Mouse (Mus musculus) spleen, postnatal 14 days (tissue): ENCODE results near the gene Mrpl58.
A peak's percentile ranks its signal among the peaks of the same experiment; 100 is the strongest.

Experiments used
- DNase-seq, 2 experiments: peaks; one replicate each; pipeline ENCODE4 v3.0.0; 2021 to 2022; ENCODE audit warnings: low spot score in 2 of 2

Mrpl58 gene

DNA sequence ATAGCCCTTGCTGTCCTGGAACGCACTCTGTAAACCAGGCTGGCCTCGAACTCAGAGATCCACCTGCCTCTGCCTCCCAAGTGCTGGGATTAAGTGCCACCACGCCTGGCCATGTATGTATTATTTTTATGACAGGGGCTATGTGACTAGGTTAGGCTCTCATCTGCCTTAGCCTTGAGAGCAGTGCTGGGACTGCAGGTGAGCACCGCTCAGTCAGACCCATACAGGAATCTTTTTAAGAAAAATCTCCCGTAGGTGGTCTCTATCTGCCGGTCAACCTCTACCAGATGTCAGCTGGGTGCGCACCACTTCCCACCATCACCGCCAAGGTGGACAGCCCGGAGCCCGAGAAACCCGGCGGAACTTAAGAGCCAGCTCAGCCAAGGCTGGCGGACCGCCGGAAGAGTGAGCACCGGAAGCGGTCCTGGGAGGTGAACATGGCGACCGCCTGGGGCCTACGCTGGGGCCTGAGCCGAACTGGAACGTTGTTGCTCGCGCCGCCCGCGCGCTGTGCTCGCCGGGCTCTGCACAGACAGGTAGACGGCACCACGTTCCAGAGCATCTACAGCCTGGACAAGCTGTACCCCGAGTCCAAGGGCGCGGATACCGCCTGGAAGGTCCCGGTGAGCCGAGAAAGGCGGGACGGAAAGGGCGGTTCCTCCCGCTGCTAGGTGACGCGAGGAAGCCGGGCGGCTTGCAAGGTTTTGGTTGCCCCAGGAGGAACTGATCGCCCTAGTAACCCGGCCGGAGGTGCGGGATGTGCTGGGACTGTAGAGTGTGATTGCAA, at the start of gene Mrpl58:
Gene Mrpl58 (plus strand): TSS at position 415 of the 787 bp plus-strand sequence.
- DNase-seq, result peak; percentile 63 to 78

DNA sequence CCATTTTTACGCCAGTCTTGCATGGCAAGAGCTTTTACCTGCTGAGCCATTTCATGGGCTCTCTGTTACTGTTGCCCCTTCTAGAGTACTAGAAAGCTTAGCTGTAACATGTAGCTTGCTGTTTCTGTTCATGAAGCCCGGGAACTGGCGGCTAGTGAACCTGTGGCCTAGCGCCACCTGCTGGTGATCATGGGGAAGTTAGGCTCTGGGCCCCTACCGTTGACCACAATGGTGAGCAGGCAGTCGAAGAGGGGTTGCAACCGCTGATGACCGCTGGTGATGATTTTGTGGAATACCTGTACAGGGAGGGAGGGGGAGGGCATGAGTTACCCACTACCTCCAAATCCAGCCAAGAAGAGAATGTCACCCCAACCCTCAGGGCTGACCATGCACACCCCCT, 49.4 kb upstream of the Mrpl58 start:
- peak in 1 of 2 experiments; percentile 56 for DNase-seq

DNA sequence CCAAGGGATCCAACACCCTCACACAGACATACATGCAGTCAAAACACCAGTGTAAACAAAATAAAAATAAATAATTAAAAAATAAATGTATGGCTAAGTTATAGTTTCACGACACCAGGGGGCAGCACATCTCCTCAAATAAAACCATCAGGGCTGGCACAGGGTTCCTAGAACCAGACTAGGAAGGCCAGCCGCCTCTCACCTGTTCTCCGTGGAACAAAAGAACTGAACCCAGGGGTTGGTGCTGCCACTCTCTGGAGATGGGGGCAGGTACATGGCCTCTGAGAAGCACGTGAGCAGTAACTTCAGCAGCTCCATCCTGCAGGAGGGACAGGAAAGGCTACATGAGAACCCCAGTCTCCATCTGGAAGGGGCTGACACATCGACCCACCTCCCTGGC, 45.1 kb upstream of the Mrpl58 start:
- peak in 1 of 2 experiments; percentile 58 for DNase-seq

DNA sequence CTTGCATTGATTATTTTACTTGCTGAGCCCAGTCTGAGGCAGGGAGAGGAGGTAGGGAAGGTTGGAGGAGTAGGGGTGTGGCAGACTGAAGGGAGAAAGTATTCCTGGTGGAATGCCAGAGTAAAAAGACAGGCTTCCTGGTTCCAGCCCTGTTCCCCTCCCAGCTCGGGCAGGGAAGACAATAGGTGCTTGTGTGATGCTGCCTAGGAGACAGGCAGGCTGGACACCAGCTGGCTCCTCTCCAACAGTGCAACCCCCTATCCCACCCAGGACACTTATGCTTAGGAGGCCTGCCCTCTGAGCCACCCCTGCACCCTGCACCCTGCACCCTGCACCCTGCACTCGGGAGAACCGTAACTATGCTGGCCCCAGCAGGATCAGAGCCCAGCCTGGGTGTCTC, 44.3 kb upstream of the Mrpl58 start:
- no peak for DNase-seq

DNA sequence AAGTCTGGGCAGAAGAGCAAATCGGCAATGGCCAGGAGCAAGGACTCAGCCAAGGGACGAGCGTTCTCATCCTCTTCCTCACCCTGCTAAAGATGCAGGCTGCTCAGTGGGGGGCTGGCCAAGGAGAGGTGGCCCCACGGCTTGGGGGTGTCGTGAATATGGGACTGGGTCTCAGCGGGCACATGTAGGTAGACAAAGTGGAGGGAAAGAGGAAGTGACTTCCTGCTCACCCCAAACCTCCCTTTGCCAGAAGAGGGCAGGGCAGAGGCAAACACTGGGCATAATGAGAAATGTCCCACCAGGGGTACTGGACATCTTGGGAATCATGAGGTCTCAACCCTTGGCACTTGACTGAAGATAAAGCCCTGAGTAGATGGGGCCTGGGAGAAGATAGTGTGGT, 43.8 kb upstream of the Mrpl58 start:
- DNase-seq, result no peak

DNA sequence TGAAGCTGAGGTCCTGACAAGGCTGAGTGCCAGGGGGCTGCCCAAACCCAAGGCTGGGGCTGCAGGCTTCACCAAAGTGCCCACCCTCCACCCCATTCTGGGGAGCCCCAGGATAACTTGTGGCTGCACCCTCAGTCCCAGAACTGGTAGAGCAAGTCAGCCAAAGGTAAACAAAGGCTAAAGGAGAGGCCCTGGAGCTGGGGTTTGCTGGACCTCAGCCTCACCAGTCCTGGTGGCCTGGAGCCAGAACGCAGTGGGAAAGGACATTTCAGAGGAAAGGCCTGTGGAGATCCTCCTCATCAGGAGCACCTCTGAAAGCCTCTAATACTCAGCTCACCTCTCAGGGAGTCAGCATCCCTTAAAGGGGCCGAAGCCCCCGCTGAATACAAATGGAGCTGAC, 39.4 kb upstream of the Mrpl58 start:
- no peak for DNase-seq

DNA sequence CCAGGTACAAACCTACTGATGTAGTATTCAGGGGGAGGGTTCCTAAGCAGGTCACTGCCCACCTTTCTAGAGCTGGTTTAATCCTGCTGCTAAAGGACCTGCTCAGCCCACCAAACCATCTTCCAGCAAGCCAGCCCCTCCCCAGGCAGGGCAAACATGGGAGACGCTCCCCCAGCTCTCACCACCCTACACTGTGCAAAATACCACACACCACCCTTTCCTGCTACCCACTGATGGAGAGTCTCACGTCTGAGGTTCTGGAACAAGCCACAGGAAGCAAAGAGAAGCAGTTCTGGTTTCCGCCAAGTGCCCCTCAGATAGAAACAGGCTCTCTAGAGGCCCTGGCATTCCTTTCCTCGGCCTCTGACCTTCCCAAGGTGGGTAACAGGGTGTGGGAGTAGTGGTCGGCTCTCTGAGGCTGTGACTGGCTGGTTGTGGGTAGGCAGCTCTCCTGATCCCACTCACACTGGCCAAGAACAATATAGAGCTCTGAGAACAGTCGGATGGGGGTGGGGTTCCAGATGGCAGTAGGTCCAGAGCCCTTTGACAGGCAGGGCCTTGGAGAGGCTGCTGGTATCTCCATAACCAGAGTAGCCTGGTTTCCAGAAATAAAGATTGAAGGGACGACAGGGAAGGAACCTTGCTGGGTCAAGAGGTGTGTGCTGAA, 37.4 kb upstream of the Mrpl58 start:
- DNase-seq, result no peak

DNA sequence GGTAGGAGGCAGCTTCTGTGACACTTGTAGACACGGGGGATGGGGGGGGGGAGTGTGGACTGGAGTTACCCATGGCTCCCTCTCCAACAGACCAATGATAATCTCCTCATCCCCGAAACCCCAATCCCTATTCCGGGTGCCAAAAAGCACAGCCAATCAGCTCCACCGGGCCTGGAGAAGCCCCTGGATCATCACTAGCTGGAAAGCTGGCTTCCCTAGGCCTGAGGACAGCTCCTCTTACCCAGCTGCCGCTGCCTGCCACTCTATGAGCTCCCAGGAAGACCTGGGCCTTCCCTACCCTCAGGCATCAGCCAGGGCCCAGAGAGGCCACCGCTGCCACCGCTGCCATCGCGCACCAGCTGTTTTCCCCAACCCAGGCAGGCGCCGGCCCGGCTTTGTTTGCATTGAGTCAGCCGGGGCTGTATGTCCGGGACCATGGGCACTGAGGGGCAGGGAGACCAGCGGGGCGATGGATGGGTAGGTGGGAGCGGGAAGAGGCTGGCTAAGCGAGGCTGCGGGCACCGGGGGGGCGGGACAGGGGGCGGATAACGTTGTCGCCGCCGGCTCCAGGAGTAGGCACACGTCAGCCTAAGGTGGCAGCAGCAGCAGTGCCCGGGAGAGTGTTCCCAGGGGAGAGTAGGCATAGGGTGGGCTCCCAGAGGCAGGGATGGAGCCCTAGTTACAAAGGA, 36.7 kb upstream of the Mrpl58 start:
- no peak for DNase-seq

DNA sequence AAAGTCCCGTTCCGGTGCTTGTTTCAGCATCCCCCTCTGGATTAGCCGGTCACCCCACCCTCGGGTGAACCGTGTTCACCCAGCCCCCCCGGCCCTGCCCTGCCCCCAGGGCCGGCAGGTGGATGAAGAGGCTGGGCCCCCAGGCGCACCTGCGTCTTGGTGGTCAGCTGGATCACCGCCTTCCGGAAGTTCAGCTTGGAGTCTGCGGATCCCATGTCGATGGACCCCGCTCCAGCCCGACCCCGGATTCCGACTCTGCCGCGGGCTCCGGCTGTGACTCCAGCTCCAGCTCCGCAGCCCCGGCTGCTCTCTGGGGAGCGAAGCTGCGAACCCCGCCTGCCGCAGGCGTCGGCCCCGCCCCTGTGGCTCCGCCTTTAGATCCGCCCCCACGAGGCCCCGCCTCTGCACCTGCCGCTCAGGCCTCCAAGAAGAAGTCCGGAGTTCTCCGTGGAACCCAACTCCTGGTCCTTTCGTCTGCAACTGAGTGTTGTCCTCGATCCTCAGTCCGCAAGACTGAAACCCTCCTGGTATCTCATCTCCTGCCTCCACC, 36.1 kb upstream of the Mrpl58 start, which contains the start of gene Hid1:
Gene Hid1 (minus strand): TSS at position 362 of the 550 bp plus-strand sequence.
- DNase-seq, result peak; percentile 51 to 59

DNA sequence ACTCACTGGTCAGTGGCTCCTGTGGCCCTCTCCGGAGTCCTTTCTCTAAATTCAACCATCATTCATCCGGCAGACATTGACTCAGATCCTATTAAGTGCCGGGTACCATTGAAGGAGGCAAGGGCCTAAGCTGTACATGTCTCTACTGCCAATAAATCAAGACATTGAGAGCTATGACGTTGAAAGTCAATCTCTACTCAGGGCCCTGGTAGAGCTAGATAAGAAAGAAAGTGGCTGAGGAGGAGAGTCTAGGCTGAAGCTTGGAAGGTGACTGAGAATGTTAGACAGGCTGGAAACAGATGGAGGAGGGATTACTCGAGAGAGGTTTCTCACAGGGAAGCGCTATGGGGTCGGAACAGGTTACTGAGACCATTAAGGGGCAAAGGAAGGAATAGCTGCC, 33.2 kb upstream of the Mrpl58 start:
- DNase-seq, result no peak

DNA sequence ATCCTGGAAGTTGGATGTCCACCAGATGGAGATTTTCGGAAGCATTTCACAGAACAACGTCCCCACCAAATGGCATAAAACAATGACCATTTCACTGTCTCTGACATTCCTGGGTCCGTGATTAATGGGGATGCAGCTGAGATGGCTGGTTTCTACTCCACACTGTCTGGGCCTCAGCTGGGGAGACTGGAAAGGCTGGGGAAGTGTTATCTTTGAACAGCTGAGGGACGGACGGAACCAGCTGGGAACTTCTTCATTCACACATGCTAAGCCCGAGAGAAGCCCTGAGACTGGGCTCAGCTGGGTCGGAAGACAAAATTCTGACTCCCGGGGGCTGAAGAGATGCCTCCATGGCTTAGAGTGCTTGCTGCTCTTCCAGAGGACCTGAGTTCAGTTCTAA, 32.2 kb upstream of the Mrpl58 start:
- no peak for DNase-seq

DNA sequence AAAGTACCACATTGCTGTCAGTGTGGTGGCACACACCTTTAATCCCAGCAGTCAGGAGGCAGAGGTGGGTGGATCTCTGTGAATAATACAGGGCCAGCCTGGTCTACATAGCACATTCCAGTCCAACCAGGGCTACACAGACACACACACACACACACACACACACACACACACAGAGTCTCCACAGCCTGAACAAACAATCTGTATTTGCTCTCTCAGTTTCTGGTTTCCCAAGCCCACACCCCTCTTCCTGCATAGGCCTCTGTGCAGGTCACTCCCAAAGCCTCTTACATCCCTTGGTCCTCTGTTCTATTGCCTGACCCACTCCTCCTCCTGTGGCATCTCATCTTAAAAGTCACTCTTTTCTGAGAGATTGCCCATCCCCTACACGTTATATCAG, 31.5 kb upstream of the Mrpl58 start:
- no peak for DNase-seq

DNA sequence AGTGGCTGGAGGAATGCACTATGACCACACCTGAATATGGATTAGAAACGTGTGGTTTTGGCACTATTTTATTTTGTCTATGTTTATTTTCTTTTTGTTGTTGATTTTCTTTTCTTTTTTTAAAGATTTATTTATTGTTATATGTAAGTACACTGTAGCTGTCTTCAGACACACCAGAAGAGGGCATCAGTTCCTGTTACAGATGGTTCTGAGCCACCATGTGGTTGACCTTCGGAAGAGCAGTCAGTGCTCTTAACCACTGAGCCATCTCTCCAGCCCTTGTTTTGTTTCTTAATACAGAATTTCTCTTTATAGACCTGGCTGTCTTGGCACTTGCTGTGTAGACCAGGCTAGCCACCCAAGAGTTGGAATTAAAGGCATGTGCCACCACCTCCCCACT, 30.8 kb upstream of the Mrpl58 start:
- no peak for DNase-seq

DNA sequence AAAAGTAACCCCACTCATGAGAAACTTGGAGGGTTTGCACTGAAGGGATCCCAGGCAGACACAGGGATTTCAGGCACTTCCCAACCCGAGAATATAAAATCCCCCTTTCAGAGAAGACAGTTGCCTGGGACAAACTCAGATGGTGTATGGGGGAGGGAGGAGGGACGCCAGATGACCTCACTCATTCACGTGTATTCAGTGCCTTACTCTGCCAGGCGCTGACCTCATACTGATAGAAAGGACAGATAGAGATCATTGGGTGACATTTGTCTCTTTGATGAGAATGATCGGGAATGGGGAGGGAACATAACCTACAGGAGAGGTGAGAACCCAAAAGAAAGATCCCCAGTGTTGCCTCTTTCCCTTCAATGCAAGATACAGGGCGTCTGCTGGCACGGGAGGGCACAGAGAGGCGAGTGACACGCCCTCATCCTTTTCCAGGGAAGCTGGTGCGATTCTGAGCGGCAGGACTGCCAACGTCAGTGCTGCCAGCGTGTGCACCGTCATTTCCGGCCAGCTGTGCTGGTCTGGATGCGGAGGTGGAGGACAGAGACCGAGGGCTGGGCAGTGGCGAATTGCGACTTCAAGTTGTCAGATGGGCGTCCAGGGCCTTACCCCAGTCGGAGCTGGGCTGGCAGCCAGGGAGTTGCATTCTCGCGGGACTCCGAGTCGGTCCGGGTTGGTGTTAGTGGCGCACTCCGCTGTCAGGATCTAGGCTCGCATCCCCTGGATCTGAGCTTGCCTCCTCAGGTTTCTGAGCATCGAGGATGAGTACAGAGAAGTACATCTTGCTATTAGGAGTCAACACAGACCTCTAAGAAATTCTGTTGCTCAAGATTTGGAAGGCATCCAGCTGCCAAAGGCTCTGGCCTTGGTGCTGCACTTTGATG, 29.5 kb upstream of the Mrpl58 start:
- DNase-seq, result no peak

DNA sequence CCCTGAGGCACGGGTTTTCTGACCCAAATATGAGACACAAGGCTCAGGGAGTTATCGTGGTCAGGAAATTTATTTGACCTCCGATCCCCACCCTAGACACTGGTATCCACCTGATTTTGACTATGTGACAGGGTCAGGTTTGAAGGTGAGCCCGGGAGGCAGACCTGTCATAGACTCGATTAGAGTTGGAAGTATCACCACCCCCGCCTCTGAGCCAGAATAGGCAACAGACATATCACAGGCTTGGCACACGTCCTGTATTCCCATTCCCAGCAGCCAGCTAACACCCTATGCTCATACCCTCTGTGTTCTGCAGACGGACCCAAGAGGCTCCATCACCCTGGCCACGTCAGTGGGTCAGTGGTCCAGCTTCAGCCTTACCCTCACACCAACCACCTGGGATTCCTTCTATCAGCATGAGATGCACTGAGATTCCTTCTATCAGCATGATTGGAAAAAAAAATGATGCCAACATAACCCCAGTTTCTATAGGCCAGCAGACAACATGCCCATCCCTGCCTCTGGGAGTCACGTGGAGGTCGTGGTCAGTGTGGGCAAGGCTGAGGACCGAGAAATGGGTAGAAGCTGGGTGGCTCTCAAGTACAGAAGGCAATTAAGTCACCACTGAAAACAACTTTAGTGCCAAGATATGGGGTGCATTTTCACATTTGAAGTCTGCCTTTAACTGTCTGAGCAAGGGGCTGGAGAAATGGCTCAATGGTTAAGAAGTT, 28.7 kb upstream of the Mrpl58 start:
- DNase-seq, result no peak

DNA sequence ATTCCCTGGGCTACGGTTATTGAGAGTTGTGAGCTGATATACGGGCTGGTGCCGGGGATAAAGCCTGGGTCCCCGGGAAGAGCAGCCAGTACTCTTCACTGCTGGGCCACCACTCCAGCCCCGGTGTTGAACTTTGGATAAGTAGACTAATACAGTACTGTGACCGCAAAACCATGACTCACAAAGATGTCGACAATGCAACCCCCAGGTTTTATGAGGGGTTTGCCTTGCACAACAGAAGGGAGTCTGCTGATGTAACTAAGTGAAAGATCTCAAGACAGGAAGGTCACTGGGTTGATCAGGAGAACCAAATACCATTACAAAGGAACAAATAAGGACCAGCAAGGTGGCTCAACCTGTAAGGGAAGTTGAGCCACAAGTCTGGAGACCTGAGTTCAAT, 26.8 kb upstream of the Mrpl58 start:
- no peak for DNase-seq

DNA sequence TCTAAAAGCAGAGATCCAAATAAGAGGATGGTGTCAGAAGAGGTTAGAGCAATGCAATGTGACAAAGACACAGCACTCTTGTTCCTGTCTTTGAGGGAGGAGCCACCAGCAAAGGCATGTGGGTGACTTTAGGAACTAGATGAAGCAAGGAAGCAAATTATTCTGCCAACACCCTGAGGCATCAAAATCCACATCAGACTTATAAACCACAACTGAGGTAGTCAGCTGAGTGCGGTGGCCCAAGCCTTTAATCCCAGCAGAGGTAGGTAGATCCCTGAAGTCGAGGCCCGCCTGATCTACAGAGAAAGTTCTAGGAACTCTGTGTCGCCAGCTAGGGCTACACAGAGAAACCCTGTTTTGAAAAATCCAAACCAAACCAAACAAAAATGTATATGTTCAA, 26.3 kb upstream of the Mrpl58 start:
- no peak for DNase-seq

DNA sequence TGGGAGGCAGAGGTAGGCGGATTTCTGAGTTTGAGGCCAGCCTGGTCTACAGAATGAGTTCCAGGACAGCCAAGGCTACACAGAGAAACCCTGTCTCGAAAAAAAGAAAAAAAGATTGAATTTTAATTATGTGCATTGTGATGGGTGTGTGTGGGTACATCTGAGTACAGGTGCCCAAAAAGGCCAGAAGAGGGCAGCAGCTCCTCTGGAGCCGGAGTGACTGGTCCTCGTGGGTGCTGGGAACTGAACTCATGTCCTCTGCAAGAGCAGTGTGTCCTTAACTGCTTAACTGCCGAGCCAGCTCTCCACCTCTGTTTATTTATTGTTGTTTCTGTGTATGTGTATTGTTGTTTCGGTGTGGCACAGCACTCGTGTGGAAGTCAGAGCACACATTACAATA, 25.7 kb upstream of the Mrpl58 start:
- DNase-seq, result no peak

DNA sequence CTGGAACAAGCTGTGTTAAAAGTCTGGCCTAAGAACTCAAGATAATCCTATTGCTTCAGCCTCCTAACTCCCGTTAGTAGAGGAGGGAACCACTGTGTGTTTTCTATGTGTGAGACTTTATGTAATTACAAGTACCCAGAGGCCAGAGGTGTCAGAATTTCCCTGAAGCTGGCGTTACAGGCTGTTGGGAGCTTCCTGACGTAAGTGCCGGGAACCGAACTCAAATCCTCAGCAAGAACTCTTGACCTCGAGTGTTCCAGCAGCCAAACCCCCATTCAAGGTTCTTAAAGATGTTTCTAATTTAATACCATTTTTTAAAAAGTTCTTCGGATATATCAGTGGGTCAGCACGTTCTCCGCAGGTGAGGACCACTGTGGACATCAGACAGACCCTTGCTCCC, 22.3 kb upstream of the Mrpl58 start:
- DNase-seq, result no peak

DNA sequence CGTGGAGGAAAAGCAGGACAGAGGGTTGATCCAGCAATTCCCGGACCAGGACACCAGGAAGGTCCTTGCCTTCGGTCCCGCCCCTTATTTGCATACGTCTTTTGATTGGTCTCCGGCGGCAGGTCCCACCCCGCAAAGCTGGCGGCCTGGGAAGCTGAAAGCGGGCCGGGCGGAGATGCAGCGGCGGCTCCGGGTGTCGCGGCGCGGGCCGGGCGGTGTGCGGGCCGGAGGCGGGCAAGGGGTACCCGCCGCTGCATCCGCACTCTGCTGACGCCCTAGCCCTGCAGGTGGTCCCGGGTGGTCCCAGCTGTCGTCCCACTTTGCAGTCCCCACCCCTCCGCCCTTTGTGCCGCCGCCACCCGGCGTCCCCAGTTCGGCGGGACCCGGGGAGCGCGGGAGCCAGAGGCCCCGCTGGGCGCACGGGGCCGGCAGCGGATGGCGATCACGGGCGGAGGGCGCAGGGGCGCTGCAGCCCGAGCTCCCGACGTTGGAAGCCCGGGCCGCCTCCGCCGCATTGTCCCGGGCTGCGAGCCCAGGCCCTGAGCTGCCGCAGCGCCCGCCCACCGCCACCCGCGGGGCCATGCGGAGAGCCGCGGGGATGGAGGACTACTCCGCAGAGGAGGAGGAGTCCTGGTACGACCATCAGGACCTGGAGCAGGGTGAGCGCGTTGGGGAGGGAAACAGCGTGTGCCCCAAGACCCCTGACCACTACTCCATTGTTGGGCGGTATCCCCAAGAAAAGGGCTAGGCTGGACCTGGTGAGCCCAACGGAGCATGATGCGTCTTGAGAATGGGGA, 21.6 kb upstream of the Mrpl58 start, which contains the start of gene Cdr2l:
Gene Cdr2l (plus strand): TSS at position 174 of the 797 bp plus-strand sequence.
- DNase-seq, result no peak
